Mouse (Mus musculus) intestine, embryonic 16.5 days (tissue): ENCODE measurements around the gene Krt18. TPM values are rescaled to one million over a fixed set of nuclear protein-coding genes. Genes with fewer than 3 reads are reported as not detected.
A peak's percentile ranks its signal among the peaks of the same experiment; 100 is the strongest.

Source experiments
- ATAC-seq: fragments of 200-750 bp; cut with Nextera tagmentation; 2 replicates; pipeline ENCODE4 v1.8.0; 2017; ENCODE audit warnings: moderate TSS enrichment, moderate library complexity
- H3K27ac ChIP-seq: fragments of 300-500 bp; sonication (generic); 2 replicates; pipeline ENCODE4 v1.5.1; 2014; ENCODE audit warnings: mild to moderate bottlenecking, low read length
- H3K27me3 ChIP-seq: fragments of 300-500 bp; sonication (generic); replicated peaks from 2 replicates; pipeline ENCODE4 v1.6.1; 2014; ENCODE audit warnings: low read length, control low read depth, mixed read lengths; ENCODE audit not compliant: control insufficient read depth, insufficient read depth
- H3K36me3 ChIP-seq: fragments of 300-500 bp; sonication (generic); 2 replicates; pipeline ENCODE4 v1.6.1; 2014; ENCODE audit warnings: low read length, control low read depth; ENCODE audit not compliant: control insufficient read depth, insufficient read depth
- H3K4me1 ChIP-seq: fragments of 300-500 bp; sonication (generic); 2 replicates; pipeline ENCODE4 v1.6.1; 2014; ENCODE audit warnings: low read length, control low read depth, mixed read lengths; ENCODE audit not compliant: control insufficient read depth, insufficient read depth
- H3K4me2 ChIP-seq: fragments of 300-500 bp; sonication (generic); 2 replicates; pipeline ENCODE4 v1.6.1; 2014; ENCODE audit warnings: low read depth, low read length, control low read depth
- H3K4me3 ChIP-seq: fragments of 300-500 bp; sonication (generic); 2 replicates; pipeline ENCODE4 v1.5.1; 2014; ENCODE audit warnings: mild to moderate bottlenecking, low read length
- H3K9ac ChIP-seq: fragments of 300-500 bp; sonication (generic); 2 replicates; pipeline ENCODE4 v1.6.1; 2014; ENCODE audit warnings: low read depth, low read length
- H3K9me3 ChIP-seq: fragments of 300-500 bp; sonication (generic); 2 replicates; pipeline ENCODE4 v1.6.1; 2016; ENCODE audit warnings: low read length, control low read depth; ENCODE audit not compliant: control insufficient read depth
- WGBS: fragments of 180-500 bp; shearing (Covaris S2); extraction: QIAGEN DNeasy Blood & Tissue Kit; methylation state at CpG from one replicate; pipeline ENCODE4 v1.1.7; 2014; 5-methylcytosine and 5-hydroxymethylcytosine counted together
- polyA plus RNA-seq: library from polyadenylated mRNA; unstranded; fragments of >200 nt; fragmentation: Nextera tagmentation; extraction: Ambion mirVana; gene quantifications from 2 replicates; pipeline ENCODE4 v1.2.1, GENCODE M21; 2015

Gene Krt18
- polyA plus RNA-seq, 1 experiment from 2014 or later = 353 TPM

- no peak overlapping the region for H3K27ac ChIP-seq
- H3K36me3 ChIP-seq = no peaks in the 10 kb centered on the region
- H3K4me3 ChIP-seq = no peak overlapping the region
- H3K27me3 ChIP-seq = no peaks in the 10 kb centered on the region
- no peak overlapping the region for H3K9ac ChIP-seq
- 27% methylated on average over 8 of the region's 8 CpGs for WGBS
- ATAC-seq = no peak
- no peaks in the 10 kb centered on the region for H3K9me3 ChIP-seq
- no peak overlapping the region for H3K4me2 ChIP-seq
- peaks cover 31% of the 10 kb centered on the region for H3K4me1 ChIP-seq
Observed at GRCm38 (mm10) chr15:102022481-102022880, 5.5 kb upstream of the Krt18 start.

GRCm38 (mm10) chr15:102023888-102024287, 4.1 kb upstream of the Krt18 start:
- H3K9me3 ChIP-seq = no peaks in the 10 kb centered on the region
- H3K4me3 ChIP-seq = no peak overlapping the region
- peaks cover 23% of the 10 kb centered on the region for H3K4me1 ChIP-seq
- 50% methylated on average over 8 of the region's 8 CpGs for WGBS
- ATAC-seq = no peak
- no peak overlapping the region for H3K27ac ChIP-seq
- no peak overlapping the region for H3K4me2 ChIP-seq
- H3K27me3 ChIP-seq = no peaks in the 10 kb centered on the region
- H3K36me3 ChIP-seq = no peaks in the 10 kb centered on the region
- H3K9ac ChIP-seq = no peak overlapping the region

GRCm38 (mm10) chr15:102025136-102025872, 2.7 kb upstream of the Krt18 start:
- WGBS = 10% methylated on average over 22 of the region's 22 CpGs
- H3K27me3 ChIP-seq = no peaks in the 10 kb centered on the region
- H3K4me2 ChIP-seq = peak overlapping the region; percentile 54

GRCm38 (mm10) chr15:102026430-102026829, 1.6 kb upstream of the Krt18 start:
- no peak overlapping the region for H3K4me3 ChIP-seq
- ATAC-seq = no peak
- no peak overlapping the region for H3K4me2 ChIP-seq
- peaks cover 23% of the 10 kb centered on the region for H3K4me1 ChIP-seq
- H3K36me3 ChIP-seq = no peaks in the 10 kb centered on the region
- no peaks in the 10 kb centered on the region for H3K9me3 ChIP-seq
- no peak overlapping the region for H3K27ac ChIP-seq
- 24% methylated on average over 12 of the region's 12 CpGs for WGBS
- no peaks in the 10 kb centered on the region for H3K27me3 ChIP-seq
- H3K9ac ChIP-seq = no peak overlapping the region

More at GRCm38 (mm10) chr15:102025136-102025872, 2.7 kb upstream of the Krt18 start:
- Histone ChIP-seq H3K4me3 (peak overlapping the region; percentile 27), H3K4me1 (peaks cover 23% of the 10 kb centered on the region), H3K9ac (peak overlapping the region; percentile 64), H3K27ac (peak overlapping the region; percentile 65), H3K9me3 (no peaks in the 10 kb centered on the region), H3K36me3 (no peaks in the 10 kb centered on the region)
- peak; percentile 12; the same call in 1 of the 2 replicates for ATAC-seq

- WGBS = 48% methylated on average over 16 of the region's 16 CpGs
- no peak overlapping the region; the same call in 1 of the 2 replicates for H3K4me2 ChIP-seq
- peak; percentile 82 for ATAC-seq
- H3K9ac ChIP-seq = no peak overlapping the region
- H3K4me1 ChIP-seq = peaks cover 3% of the 10 kb centered on the region; the same call in 1 of the 2 replicates
- H3K27ac ChIP-seq = peak overlapping the region; percentile 74
- no peaks in the 10 kb centered on the region for H3K27me3 ChIP-seq
- no peak overlapping the region for H3K4me3 ChIP-seq
- H3K36me3 ChIP-seq = no peaks in the 10 kb centered on the region
- no peaks in the 10 kb centered on the region for H3K9me3 ChIP-seq
Observed at GRCm38 (mm10) chr15:102034121-102035053, 6.4 kb downstream of the Krt18 start.

GRCm38 (mm10) chr15:102040277-102040676, 12.3 kb downstream of the Krt18 start:
- ATAC-seq = peak; percentile 54
- Histone ChIP-seq H3K27me3 (no peaks in the 10 kb centered on the region), H3K9me3 (no peaks in the 10 kb centered on the region), H3K4me2 (no peak overlapping the region), H3K9ac (no peak overlapping the region), H3K4me1 (peaks cover 5% of the 10 kb centered on the region; the same call in 1 of the 2 replicates), H3K27ac (no peak overlapping the region), H3K36me3 (no peaks in the 10 kb centered on the region), H3K4me3 (no peak overlapping the region)
- WGBS = 57% methylated on average over 4 of the region's 4 CpGs

- no peaks in the 10 kb centered on the region for H3K27me3 ChIP-seq
- no peaks in the 10 kb centered on the region for H3K9me3 ChIP-seq
- H3K9ac ChIP-seq = peak overlapping the region; percentile 16; the same call in 1 of the 2 replicates
- H3K27ac ChIP-seq = no peak overlapping the region
- WGBS = 11% methylated on average over 7 of the region's 7 CpGs
- H3K4me2 ChIP-seq = peak overlapping the region; percentile 34
- H3K4me3 ChIP-seq = 0 out of 2 replicates have a peak overlapping the region, but pooled peaks have one; percentile 16
- no peaks in the 10 kb centered on the region for H3K36me3 ChIP-seq
- H3K4me1 ChIP-seq = peaks cover 5% of the 10 kb centered on the region; the same call in 1 of the 2 replicates
- no peak for ATAC-seq
Observed at GRCm38 (mm10) chr15:102041951-102042350, 14.0 kb downstream of the Krt18 start.

- peak; percentile 74 for ATAC-seq
- H3K4me3 ChIP-seq = no peak overlapping the region
- 60% methylated on average over 3 of the region's 3 CpGs for WGBS
- peaks cover 5% of the 10 kb centered on the region; the same call in 1 of the 2 replicates for H3K4me1 ChIP-seq
- H3K9me3 ChIP-seq = no peaks in the 10 kb centered on the region
- no peak overlapping the region for H3K4me2 ChIP-seq
- H3K27ac ChIP-seq = no peak overlapping the region
- H3K9ac ChIP-seq = no peak overlapping the region
- no peaks in the 10 kb centered on the region for H3K36me3 ChIP-seq
- H3K27me3 ChIP-seq = no peaks in the 10 kb centered on the region
Observed at GRCm38 (mm10) chr15:102044745-102045144, 16.8 kb downstream of the Krt18 start.

GRCm38 (mm10) chr15:102045691-102046090, 17.7 kb downstream of the Krt18 start:
- H3K9me3 ChIP-seq = no peaks in the 10 kb centered on the region
- no peak overlapping the region for H3K27ac ChIP-seq
- no peaks in the 10 kb centered on the region for H3K36me3 ChIP-seq
- H3K4me2 ChIP-seq = no peak overlapping the region
- no peaks in the 10 kb centered on the region for H3K27me3 ChIP-seq
- no peak for ATAC-seq
- H3K4me1 ChIP-seq = peaks cover 5% of the 10 kb centered on the region; the same call in 1 of the 2 replicates
- WGBS = 89% methylated on average over 10 of the region's 10 CpGs
- H3K9ac ChIP-seq = no peak overlapping the region
- H3K4me3 ChIP-seq = no peak overlapping the region
